In the genomic region with DNA sequence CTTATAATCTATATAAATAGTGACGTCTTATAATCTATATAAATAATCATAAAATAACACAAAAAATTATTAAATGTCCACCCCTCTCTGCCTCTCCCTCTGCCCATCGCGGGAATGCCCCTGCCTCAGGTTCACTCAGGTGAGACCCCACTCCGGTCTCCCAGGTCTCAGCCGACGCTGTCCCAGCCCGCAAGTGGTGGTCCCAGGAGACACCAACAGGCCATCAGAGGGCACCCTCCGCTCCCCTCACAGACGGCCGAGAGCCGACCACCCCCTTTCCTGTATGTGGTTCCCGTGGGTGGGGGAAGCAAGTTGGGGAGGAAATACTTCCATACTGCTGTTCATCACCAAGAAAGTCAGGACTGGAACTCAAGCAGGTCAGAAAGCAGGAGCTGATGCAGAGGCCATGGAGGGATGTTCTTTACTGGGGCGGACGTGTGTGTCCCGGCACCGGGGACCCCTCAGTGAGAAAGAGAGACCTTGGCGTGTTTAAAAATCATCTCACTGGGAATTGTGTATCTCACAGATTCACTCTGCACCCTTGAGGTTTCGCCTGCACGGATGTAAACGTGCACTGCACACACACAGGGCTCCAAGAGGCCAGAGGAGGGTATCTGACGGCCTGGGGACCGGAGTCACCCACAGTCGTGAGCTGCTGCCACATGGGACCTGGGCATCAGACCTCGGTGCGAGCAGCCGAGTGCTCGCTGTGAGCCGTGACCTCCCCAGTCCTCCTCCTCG, we compare ENCODE assay signal across 7 mouse cellular contexts. TPM values are rescaled to one million over a fixed set of nuclear protein-coding genes. Genes with fewer than 3 reads are reported as not detected.
DNase-seq lines count a peak whose midpoint lies in the region; ATAC-seq and TF ChIP-seq lines count a peak whose summit lies in the region.

No protein-coding gene starts in this region.

- H3K9me3 ChIP-seq in hindbrain, embryonic 10.5 days, result no peaks in the 10 kb centered on the region
- no peaks in the 10 kb centered on the region for H3K9me3 ChIP-seq in liver, postnatal 0 days (ENCODE audit: low read length)

- H3K36me3 ChIP-seq in testis, adult 2 months (ENCODE audit: control insufficient read depth, insufficient read depth, low read length), result no peaks in the 10 kb centered on the region
- no peaks in the 10 kb centered on the region for H3K36me3 ChIP-seq in hindbrain, embryonic 10.5 days
- no peaks in the 10 kb centered on the region for H3K36me3 ChIP-seq in liver, postnatal 0 days (replicated peaks; ENCODE audit: insufficient read depth, low read length)

- H3K4me3 ChIP-seq in testis, adult 2 months (ENCODE audit: control insufficient read depth, low read depth, low read length), result peak overlapping the region; percentile 35
- H3K4me3 ChIP-seq in hindbrain, embryonic 10.5 days, result peak overlapping the region; percentile 49
- peak overlapping the region; percentile 3; the same call in 1 of the 2 replicates for H3K4me3 ChIP-seq in liver, postnatal 0 days (ENCODE audit: low read depth, low read length)

- H3K9ac ChIP-seq in liver, postnatal 0 days (replicated peaks), result no peak overlapping the region

- 47% methylated on average over 29 of the region's 29 CpGs for WGBS in hindbrain, embryonic 10.5 days
- 40% methylated on average over 29 of the region's 29 CpGs for WGBS in liver, postnatal 0 days (ENCODE audit: insufficient replicate concordance)

- H3K27ac ChIP-seq in testis, adult 2 months (ENCODE audit: control insufficient read depth, insufficient read depth, low read depth, low read length), result no peak overlapping the region
- H3K27ac ChIP-seq in hindbrain, embryonic 10.5 days, result no peak overlapping the region
- no peak overlapping the region for H3K27ac ChIP-seq in liver, postnatal 0 days (ENCODE audit: low read depth)

- TF ChIP-seq POLR2A in testis, adult 2 months (IDR thresholded peaks at IDR 0.05; ENCODE audit: control insufficient read depth, low read depth, low read length), result no peak

- no peak for TF ChIP-seq EP300 in liver, postnatal 0 days (IDR thresholded peaks at IDR 0.05; ENCODE audit: low read depth)

- H3K4me2 ChIP-seq in liver, postnatal 0 days (ENCODE audit: low read depth, low read length), result peak overlapping the region; percentile 54

- no peak for TF ChIP-seq CTCF in testis, adult 2 months (IDR thresholded peaks at IDR 0.05; ENCODE audit: control insufficient read depth, insufficient read depth, insufficient replicate concordance, low read depth, low read length)
- TF ChIP-seq CTCF in liver, postnatal 0 days (IDR thresholded peaks at IDR 0.05; ENCODE audit: low read depth), result no peak

- H3K27me3 ChIP-seq in testis, adult 2 months (ENCODE audit: control insufficient read depth, insufficient read depth, low read length), result no peaks in the 10 kb centered on the region
- peaks cover 6% of the 10 kb centered on the region for H3K27me3 ChIP-seq in hindbrain, embryonic 10.5 days (ENCODE audit: insufficient read depth, poor library complexity, severe bottlenecking)
- H3K27me3 ChIP-seq in liver, postnatal 0 days (ENCODE audit: insufficient read depth, low read length), result 0 out of 2 replicates have a peak, but pooled peaks cover 6% of the 10 kb centered on the region

- peaks cover 10% of the 10 kb centered on the region; the same call in 1 of the 2 replicates for H3K4me1 ChIP-seq in testis, adult 2 months (ENCODE audit: control insufficient read depth, insufficient read depth, low read length)
- H3K4me1 ChIP-seq in hindbrain, embryonic 10.5 days (replicated peaks), result peaks cover 10% of the 10 kb centered on the region
- no peaks in the 10 kb centered on the region for H3K4me1 ChIP-seq in liver, postnatal 0 days (ENCODE audit: insufficient read depth)

- no peak for ATAC-seq in liver, postnatal 0 days

- no peak for DNase-seq in testis, postnatal 14 days (ENCODE audit: low spot score)
- DNase-seq in hindbrain, embryonic 10.5 days (ENCODE audit: low spot score), result no peak
- no peak for DNase-seq in liver, postnatal 0 days
- peak; percentile 45 for DNase-seq in thymus, postnatal 4 days
- DNase-seq in right cerebral cortex, adult 2 months (ENCODE audit: low spot score in 2 of 2), result no peak
- DNase-seq in frontal cortex, postnatal 14 days (ENCODE audit: low spot score in 2 of 2), result no peak

RNA-seq across cellular contexts. Expression of a gene that starts 9.1 kb away (rescaled TPM):
- polyA plus RNA-seq in testis, adult 2 months (2012; rRNA removed), result not detected in 2 replicates
- polyA plus RNA-seq in hindbrain, embryonic 10.5 days (2016; fragmentation: Nextera tagmentation; extraction: Ambion mirVana), result not detected in 2 replicates
- polyA plus RNA-seq in liver, postnatal 0 days (2015; fragmentation: Nextera tagmentation; extraction: Ambion mirVana), result 0.14 TPM in 1 of 2 replicates, not detected in the other

RNA-seq across cellular contexts. Expression of a gene that starts 33.7 kb away (rescaled TPM):
- polyA plus RNA-seq in testis, adult 2 months (2012; rRNA removed), result 10.3 and 12.0 TPM in 2 replicates
- polyA plus RNA-seq in hindbrain, embryonic 10.5 days (2016; fragmentation: Nextera tagmentation; extraction: Ambion mirVana), result 32.8 and 48.5 TPM in 2 replicates
- 0.48 and 0.56 TPM in 2 replicates for polyA plus RNA-seq in liver, postnatal 0 days (2015; fragmentation: Nextera tagmentation; extraction: Ambion mirVana)

RNA-seq across cellular contexts. Expression of a gene that starts 57.7 kb away (rescaled TPM):
- 223 and 249 TPM in 2 replicates for polyA plus RNA-seq in testis, adult 2 months (2012; rRNA removed)
- polyA plus RNA-seq in hindbrain, embryonic 10.5 days (2016; fragmentation: Nextera tagmentation; extraction: Ambion mirVana), result 12.3 and 13.5 TPM in 2 replicates
- 215 and 221 TPM in 2 replicates for polyA plus RNA-seq in liver, postnatal 0 days (2015; fragmentation: Nextera tagmentation; extraction: Ambion mirVana)

Comparison
In these comparisons a context has a peak if more than half of its experiments do, and no peak if none do; other contexts are left out.
1. RNA of a gene that starts 57.7 kb away (polyA plus RNA-seq): 223 to 249 TPM in testis, adult 2 months and 215 to 221 TPM in liver, postnatal 0 days; 12.3 to 13.5 TPM in hindbrain, embryonic 10.5 days; every median in the first group is over 10 times any median in the second.
2. Peak in every context shown above with its lines, with median percentiles within 50 percentile points of each other: H3K4me3 ChIP-seq.